Mouse (Mus musculus) liver, embryonic 13.5 days (tissue): Measurements from ENCODE around the gene Clec2h. TPM values are rescaled to one million over a fixed set of nuclear protein-coding genes. Genes with fewer than 3 reads are reported as not detected.
"Not testable (repeated sequence)": the region's sequence is repeated elsewhere in the genome, so short reads cannot be mapped to it uniquely, and the experiment has no call there.

Source experiments
- ATAC-seq: fragments of 200-750 bp; cut with Nextera tagmentation; 2 replicates; pipeline ENCODE4 v1.8.0; 2017; ENCODE audit warnings: low read depth, mild to moderate bottlenecking, moderate number of reproducible peaks, moderate library complexity
- DNase-seq: peaks from one replicate; pipeline ENCODE4 v3.0.0; 2022
- H3K27ac ChIP-seq: fragments of 300-500 bp; sonication (generic); 2 replicates; pipeline ENCODE4 v1.5.1; 2015; ENCODE audit warnings: moderate library complexity, mild to moderate bottlenecking, inconsistent platforms
- H3K27me3 ChIP-seq: fragments of 300-500 bp; sonication (generic); 2 replicates; pipeline ENCODE4 v1.6.1; 2015; ENCODE audit warnings: mild to moderate bottlenecking, inconsistent platforms
- H3K36me3 ChIP-seq: fragments of 300-500 bp; sonication (generic); 2 replicates; pipeline ENCODE4 v1.6.1; 2015; ENCODE audit warnings: mild to moderate bottlenecking, inconsistent platforms
- H3K4me1 ChIP-seq: fragments of 300-500 bp; sonication (generic); replicated peaks from 2 replicates; pipeline ENCODE4 v1.6.1; 2015; ENCODE audit warnings: inconsistent platforms
- H3K4me2 ChIP-seq: fragments of 300-500 bp; sonication (generic); 2 replicates; pipeline ENCODE4 v1.6.1; 2015; ENCODE audit warnings: inconsistent platforms, mild to moderate bottlenecking, moderate library complexity
- H3K4me3 ChIP-seq: fragments of 300-500 bp; sonication (generic); replicated peaks from 2 replicates; pipeline ENCODE4 v1.5.1; 2015; ENCODE audit warnings: mild to moderate bottlenecking, inconsistent platforms
- H3K9ac ChIP-seq: fragments of 300-500 bp; sonication (generic); 2 replicates; pipeline ENCODE4 v1.6.1; 2015; ENCODE audit warnings: mild to moderate bottlenecking, inconsistent platforms
- H3K9me3 ChIP-seq: fragments of 300-500 bp; sonication (generic); replicated peaks from 2 replicates; pipeline ENCODE4 v1.6.1; 2016; ENCODE audit warnings: inconsistent platforms
- WGBS: fragments of 180-500 bp; shearing (Covaris S2); methylation state at CpG from one replicate; pipeline ENCODE4 v1.1.7; 2015; ENCODE audit not compliant: insufficient replicate concordance; 5-methylcytosine and 5-hydroxymethylcytosine counted together
- polyA plus RNA-seq: library from polyadenylated mRNA; unstranded; fragments of >200 nt; fragmentation: Nextera tagmentation; extraction: Ambion mirVana; gene quantifications from 2 replicates; pipeline ENCODE4 v1.2.1, GENCODE M21; 2015

The Clec2h gene
- polyA plus RNA-seq, result not detected in 2 replicates

DNA sequence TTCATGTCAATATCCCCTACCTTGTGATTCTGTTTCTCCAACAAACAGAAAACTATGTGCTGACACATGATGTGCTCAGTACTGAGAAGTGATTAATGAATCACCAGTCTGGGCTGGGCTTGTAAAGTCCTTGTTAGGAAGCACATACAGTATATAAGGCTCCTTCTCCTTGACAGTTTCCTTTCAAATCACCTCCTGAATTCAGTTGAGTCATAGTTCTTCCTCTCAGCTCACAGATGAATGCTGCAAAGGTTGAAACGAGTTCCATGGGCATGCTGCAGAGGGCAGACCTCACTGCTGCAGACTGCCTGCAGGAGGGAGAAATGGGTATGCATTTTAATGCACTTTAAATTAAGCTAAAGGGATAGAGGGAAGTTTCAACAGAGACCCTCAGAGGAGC is at the start of gene Clec2h:
Gene Clec2h, plus strand, starts transcription at position 180 of the 400 bp plus-strand sequence.
- H3K4me1 ChIP-seq, result no peaks in the 10 kb centered on the region
- ATAC-seq, result no peak
- DNase-seq, result no peak
- no peak within 1 kb of the TSS for H3K4me3 ChIP-seq
- no peaks in the 10 kb centered on the region for H3K27me3 ChIP-seq
- H3K36me3 ChIP-seq, result no peaks in the 10 kb centered on the region
- H3K9me3 ChIP-seq, result no peaks in the 10 kb centered on the region
- H3K27ac ChIP-seq, result no peak within 1 kb of the TSS
- H3K9ac ChIP-seq, result no peak within 1 kb of the TSS
- no peak within 1 kb of the TSS for H3K4me2 ChIP-seq
- 6% methylated on average over 1 of the region's 1 CpGs for WGBS

DNA sequence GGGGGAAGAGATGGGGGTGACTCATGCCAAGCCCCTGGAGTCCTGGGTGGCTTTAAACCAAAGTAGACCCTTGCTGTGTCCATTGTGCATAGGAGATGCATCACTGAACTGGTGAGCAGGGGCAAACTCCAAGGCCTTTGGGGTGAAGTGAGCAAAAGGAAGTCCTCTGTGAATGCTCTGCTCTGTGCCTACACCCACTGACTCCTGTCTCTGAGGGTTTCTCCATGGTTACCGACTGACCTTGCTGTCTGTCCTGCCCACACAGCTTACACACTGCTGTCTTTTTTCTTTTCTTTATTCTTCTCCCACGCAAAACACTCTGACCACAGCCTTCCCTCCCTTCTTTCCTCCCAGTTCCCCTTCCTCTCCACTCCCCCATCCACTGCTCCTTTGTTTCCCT is 39.5 kb upstream of the Clec2h start:
- H3K4me2 ChIP-seq, result no peak overlapping the region
- H3K4me1 ChIP-seq, result no peaks in the 10 kb centered on the region
- 34% methylated on average over 2 of the region's 2 CpGs for WGBS
- no peak for ATAC-seq
- no peak for DNase-seq
- H3K9ac ChIP-seq, result no peak overlapping the region
- H3K27ac ChIP-seq, result no peak overlapping the region
- H3K4me3 ChIP-seq, result no peak overlapping the region
- H3K27me3 ChIP-seq, result no peaks in the 10 kb centered on the region
- H3K9me3 ChIP-seq, result no peaks in the 10 kb centered on the region
- H3K36me3 ChIP-seq, result no peaks in the 10 kb centered on the region

DNA sequence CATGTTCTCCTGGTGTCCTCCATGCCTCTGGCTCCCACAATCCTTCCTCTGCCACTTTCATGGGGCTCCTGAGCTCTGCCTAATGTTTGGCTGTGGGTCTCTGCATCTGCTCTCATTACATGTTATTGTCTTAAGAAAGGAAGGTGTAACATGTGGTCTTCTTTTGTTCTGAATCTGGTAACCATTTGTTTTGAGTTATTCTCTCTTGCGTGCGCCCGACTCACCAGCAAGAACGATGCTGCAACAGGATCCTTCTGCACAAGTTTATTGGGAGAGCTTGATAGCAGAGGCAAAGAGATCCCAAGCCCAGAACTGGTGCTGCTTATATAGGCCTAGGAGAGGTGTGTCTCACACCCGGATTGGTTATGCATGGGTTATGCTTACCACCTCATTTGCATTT is 38.8 kb upstream of the Clec2h start, which contains the start of gene Klrb1a:
Gene Klrb1a, minus strand, starts transcription at position 101 of the 400 bp plus-strand sequence.
- not testable (repeated sequence) for ATAC-seq, H3K4me3 ChIP-seq, H3K27me3 ChIP-seq, H3K9ac ChIP-seq, DNase-seq, H3K27ac ChIP-seq, H3K9me3 ChIP-seq, H3K4me2 ChIP-seq, H3K4me1 ChIP-seq, H3K36me3 ChIP-seq
- 84% methylated on average over 5 of the region's 5 CpGs for WGBS

DNA sequence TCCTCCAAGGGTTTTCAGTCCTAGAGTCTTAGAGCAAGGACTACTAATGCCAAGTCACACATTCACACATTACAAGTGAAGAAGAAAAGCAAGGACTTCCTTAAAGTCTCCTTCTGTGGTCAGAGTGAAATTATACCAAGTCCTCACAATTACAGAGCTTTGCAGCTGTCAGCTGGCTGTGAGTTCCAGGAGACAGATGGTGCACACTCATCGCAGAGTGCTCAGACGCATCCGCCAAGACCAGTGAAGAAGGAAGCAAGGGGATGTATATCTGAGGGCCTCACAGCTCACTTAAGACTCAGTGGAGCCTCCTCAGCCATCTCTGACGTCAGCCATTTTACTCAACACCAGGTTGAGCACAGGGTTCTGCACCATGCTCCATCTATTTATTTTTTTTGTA is 37.8 kb upstream of the Clec2h start:
- Histone ChIP-seq H3K4me1 (no peaks in the 10 kb centered on the region), H3K27me3 (no peaks in the 10 kb centered on the region), H3K36me3 (no peaks in the 10 kb centered on the region), H3K9ac (no peak overlapping the region), H3K4me3 (no peak overlapping the region), H3K27ac (no peak overlapping the region), H3K4me2 (no peak overlapping the region), H3K9me3 (no peaks in the 10 kb centered on the region)
- DNase-seq (no peak), ATAC-seq (no peak)
- 67% methylated on average over 4 of the region's 4 CpGs for WGBS

DNA sequence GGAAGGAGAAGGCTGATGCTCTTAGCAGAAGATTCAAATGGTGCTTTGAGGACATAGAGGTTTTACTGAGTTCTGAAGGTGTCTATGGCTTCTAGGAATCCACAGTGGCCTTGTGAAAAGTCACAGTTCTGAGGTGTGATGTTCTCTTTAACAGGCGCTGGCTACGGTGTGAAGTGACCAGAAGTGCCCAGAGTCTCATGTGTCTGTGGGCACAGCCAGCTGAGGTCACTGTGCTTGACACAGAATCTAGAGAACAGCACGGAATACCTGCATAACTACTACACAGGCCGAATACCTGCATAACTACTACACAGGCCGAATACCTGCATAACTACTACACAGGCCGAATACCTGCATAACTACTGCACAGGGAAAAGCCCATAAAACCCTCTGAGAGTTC is 36.9 kb upstream of the Clec2h start:
- H3K4me3 ChIP-seq, H3K9ac ChIP-seq, H3K4me2 ChIP-seq, H3K36me3 ChIP-seq, ATAC-seq, H3K27me3 ChIP-seq, DNase-seq, H3K27ac ChIP-seq, H3K9me3 ChIP-seq, H3K4me1 ChIP-seq: not testable (repeated sequence)
- 71% methylated on average over 6 of the region's 6 CpGs for WGBS

DNA sequence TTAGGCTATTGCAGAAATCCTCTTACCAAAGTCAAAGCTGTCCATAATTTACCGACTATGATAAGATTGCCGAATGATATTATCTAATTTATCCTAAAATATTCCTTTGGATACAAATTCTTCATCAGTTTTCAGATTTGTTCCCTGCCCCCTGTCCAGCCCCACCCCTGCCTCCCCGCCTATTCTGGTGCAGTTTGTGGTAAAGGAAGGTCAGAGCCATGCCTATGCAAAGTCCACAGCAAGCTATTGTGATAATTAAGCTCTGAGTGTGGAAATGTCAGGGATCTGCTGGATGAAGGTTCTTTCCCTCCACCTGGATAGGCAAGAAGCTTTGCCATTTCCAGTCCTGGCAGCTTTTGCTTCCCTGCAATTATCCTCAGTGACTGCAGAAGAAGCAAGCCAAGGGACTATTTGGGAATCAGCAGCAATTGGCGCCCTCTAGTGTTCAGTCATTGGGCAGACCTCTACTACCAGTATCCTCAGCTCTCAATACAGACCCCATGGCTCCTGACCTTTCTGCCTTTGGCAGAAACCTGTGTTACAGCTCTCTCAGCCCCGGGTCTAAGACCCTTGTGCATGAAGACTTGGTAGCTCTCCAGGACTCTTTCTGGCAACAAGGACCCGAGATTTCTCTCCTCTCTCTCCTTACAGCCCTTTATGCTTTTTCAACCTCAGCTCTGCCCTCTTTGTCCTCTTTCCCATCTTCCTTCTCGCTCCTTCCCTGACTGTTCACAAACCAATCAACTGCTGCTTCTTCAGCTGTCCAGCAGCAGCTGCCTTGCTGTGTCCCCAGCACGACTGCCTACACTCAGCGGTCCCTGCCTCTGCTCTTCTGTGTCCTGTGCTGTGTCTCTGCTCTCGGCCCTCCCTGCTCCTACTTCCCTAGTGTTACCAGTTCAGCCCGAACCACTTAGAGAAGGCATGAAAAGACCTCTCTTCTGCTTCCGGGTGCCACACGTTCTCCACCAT is 32.1 kb upstream of the Clec2h start:
- peak; percentile 11 for DNase-seq
- H3K4me1 ChIP-seq, H3K36me3 ChIP-seq, H3K4me2 ChIP-seq, H3K9ac ChIP-seq, H3K4me3 ChIP-seq, H3K9me3 ChIP-seq, H3K27me3 ChIP-seq: not testable (repeated sequence)
- H3K27ac ChIP-seq, result peak overlapping the region; percentile 59; the same call in 1 of the 2 replicates
- ATAC-seq, result peak; percentile 56
- 40% methylated on average over 13 of the region's 13 CpGs for WGBS

DNA sequence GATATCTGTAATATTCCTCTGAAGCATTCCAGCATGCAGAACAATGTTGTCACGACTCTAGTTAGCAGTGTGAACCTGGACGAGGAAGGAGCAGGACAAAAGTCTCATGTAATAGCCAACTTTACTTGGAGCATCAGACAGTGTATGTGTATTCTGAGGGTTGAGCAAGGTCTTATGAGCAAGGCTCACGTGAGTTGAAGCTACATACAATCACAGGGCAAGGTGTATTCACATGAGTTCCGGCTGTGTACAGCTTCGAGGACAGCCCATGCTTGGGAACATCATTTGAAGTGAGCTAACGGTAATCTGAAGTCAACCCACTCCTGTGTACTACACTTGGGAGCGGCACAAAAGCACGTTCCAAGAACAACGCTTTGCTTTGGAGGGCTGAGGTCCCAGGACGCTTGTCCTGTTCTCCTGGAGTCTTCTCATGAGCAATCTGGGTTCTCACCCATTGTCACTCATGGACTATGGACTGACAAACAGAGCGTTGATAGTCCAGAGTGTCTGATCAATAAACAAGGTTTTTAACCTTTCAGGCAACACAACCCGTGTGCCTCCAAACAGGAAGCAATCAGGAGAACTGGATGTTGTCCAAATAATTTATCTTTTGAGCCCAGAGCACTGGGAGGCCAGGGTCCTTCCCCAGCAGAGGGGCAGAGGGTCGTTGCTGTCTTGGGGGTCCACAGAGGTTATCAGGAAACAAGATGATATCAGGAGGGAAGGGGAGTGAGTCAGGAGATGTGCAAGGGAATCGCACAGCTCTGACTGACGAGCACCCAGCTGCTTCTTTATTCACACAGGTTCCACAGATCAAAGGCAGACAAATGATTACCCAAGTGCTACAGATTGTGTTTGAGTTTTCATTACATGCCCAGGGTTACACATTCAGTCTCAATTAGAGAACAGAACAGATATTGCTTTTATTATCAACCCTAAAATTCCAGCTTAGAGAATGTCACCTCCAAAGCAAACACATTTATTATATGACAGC is 31.0 kb upstream of the Clec2h start:
- H3K9ac ChIP-seq, H3K36me3 ChIP-seq, H3K9me3 ChIP-seq, H3K4me1 ChIP-seq, H3K27me3 ChIP-seq, H3K4me3 ChIP-seq, H3K4me2 ChIP-seq, DNase-seq: not testable (repeated sequence)
- ATAC-seq, result peak; percentile 65
- peak overlapping the region; percentile 59 for H3K27ac ChIP-seq
- 48% methylated on average over 15 of the region's 15 CpGs for WGBS

DNA sequence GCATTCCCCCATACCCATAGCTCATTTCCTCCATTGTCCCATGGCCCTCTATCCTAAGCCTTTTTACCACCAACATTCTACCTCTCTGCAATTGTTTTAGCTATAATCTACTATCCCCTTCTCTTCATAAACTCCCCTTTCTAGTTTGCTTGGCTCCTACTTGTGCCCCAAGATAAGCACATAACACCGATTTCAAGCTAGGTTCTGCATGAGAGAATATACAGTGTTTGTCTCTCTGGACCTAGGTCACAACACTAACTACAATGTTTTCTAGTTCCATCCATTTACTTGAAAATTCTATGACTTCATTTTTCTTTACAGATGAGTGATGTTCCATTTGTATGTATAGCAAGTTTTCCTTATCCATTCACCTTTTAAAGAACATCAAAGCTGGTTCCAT is 21.5 kb upstream of the Clec2h start:
- H3K36me3 ChIP-seq, result no peaks in the 10 kb centered on the region
- no peak overlapping the region for H3K4me2 ChIP-seq
- no peaks in the 10 kb centered on the region for H3K9me3 ChIP-seq
- H3K4me3 ChIP-seq, result no peak overlapping the region
- H3K27me3 ChIP-seq, result no peaks in the 10 kb centered on the region
- no peak for DNase-seq
- 69% methylated on average over 1 of the region's 1 CpGs for WGBS
- no peak overlapping the region for H3K27ac ChIP-seq
- H3K4me1 ChIP-seq, result no peaks in the 10 kb centered on the region
- ATAC-seq, result no peak
- H3K9ac ChIP-seq, result no peak overlapping the region

DNA sequence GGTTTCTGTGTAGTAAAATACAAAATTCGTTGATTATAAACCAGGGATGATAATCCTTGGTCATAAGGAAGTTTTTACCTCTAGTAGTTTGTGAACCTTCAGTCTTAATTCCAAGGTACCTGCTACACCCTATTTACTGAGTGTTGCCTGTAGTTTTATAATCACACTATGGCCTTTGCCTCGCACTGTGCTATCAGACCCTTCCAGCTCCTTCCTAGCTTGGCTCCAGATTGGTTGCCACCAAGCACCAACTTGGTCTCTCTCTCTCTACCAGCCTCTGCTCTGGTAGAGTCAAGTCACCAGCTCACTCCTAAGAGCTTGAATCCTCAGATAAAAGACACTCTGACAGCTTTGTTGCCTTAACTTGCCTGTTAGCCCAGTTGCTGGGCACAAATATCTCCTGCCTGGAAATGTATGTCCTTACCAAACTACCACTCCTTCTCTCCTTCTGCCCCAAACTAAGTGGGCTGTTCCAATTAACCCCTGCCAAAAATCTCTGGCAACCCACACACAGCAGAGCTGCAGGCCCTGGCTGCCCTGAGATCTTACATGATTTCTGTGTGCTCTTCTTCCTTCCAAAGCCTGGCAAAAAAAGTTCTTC is 21.0 kb upstream of the Clec2h start:
- no peaks in the 10 kb centered on the region for H3K4me1 ChIP-seq
- no peaks in the 10 kb centered on the region for H3K36me3 ChIP-seq
- ATAC-seq (no peak), DNase-seq (no peak)
- no peaks in the 10 kb centered on the region for H3K9me3 ChIP-seq
- no peaks in the 10 kb centered on the region for H3K27me3 ChIP-seq
- no peak overlapping the region for H3K4me2 ChIP-seq
- no peak overlapping the region for H3K9ac ChIP-seq
- H3K27ac ChIP-seq, result no peak overlapping the region
- no peak overlapping the region for H3K4me3 ChIP-seq
- WGBS, result 51% methylated on average over 2 of the region's 2 CpGs

DNA sequence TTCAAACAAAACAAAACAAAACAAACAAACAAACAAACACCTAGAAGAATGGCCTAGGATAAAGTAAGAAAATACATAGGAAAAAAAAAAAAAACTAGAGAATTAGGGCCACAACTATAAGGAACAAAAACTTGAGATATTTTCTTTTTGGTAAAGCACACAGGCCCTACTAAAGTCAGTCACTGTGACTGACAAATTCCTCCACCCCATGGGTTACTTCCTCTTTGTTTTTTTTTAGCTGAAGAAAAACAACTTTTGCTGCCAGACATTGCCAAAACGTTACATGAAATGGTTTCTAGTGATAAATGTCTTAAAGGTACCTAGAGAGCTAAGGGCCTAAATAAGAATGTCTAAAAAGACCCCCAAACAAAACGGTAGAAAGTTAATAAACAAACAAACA is 18.2 kb upstream of the Clec2h start:
- no peaks in the 10 kb centered on the region for H3K36me3 ChIP-seq
- ATAC-seq (no peak), DNase-seq (no peak)
- 43% methylated on average over 2 of the region's 2 CpGs for WGBS
- no peaks in the 10 kb centered on the region for H3K27me3 ChIP-seq
- H3K4me3 ChIP-seq, result no peak overlapping the region
- H3K9ac ChIP-seq, result no peak overlapping the region
- H3K27ac ChIP-seq, result no peak overlapping the region
- no peak overlapping the region for H3K4me2 ChIP-seq
- 0 out of 2 replicates have a peak, but pooled peaks cover under 1% of the 10 kb centered on the region for H3K4me1 ChIP-seq
- H3K9me3 ChIP-seq, result no peaks in the 10 kb centered on the region

DNA sequence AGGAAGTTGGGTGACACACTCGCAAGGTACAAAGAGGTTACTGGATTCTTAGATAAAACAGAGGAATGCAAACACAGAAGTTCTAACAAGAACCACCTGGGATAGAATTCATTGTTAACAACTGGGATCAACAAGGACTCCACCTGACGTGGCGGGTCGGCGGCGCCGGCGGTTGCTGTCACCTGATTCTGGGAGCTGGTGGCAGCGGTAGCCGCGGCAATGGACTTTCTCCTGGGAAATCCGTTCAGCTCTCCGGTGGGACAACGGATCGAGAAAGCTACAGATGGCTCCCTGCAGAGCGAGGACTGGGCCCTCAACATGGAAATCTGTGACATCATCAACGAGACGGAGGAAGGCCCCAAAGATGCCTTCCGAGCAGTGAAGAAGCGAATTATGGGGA is 17.5 kb upstream of the Clec2h start:
- not testable (repeated sequence) for H3K36me3 ChIP-seq, DNase-seq, H3K27me3 ChIP-seq, H3K27ac ChIP-seq, H3K9me3 ChIP-seq, H3K4me1 ChIP-seq, H3K4me2 ChIP-seq, ATAC-seq, H3K4me3 ChIP-seq, H3K9ac ChIP-seq
- WGBS, result 87% methylated on average over 20 of the region's 20 CpGs
